Mouse (Mus musculus) testis, postnatal 14 days (tissue): ENCODE results near the gene Hcrtr2.
A peak's percentile ranks its signal among the peaks of the same experiment; 100 is the strongest.

ENCODE experiments used
- DNase-seq: peaks from one replicate; pipeline ENCODE4 v3.0.0; 2021; ENCODE audit warnings: low spot score

Hcrtr2 gene

DNA sequence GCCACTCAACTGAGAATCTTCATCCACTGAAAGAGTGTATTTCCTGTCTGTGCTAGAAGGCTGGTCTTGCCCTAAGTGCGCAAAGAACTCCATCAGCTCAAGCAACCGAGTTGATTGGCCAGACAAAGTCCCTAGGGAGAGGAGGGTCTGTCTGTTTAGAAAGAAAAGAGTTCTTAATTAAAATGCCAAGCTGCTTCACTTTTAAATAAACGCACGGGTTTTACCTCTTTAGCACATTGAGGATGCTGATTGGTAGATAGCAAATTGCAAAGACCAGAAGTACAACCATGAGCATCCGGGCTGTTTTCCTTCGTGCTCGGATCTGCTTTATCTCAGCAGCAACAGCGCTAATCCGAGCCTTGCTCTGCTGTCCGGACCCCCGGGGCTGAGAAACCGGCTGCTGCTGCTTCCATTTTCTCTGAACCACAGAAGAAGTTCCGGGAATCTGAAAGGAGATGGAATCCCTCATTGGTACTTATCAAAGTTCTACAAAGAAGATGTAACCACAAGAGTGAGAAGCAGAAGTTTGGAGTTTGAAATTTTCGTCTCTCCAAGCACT, 87.6 kb downstream of the Hcrtr2 start:
- no peak for DNase-seq

DNA sequence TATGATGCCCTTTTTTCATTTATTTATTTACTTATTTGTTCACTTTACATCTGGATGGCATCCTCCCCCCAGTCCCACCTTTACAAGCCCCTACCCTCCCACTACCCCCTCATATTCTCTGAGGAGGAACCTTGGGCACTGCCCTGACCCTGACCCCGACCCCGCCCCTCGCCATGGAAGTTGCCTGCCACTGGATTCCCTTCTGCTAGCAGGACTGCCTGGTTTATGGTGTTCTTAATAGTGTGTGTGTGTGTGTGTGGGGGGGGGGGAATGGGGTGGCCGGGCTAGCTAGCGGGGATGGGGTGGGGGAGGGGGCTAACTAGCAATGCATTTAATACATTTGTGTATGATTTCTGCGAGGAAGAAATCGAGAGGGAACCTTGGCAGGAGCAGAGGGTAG, 88.8 kb downstream of the Hcrtr2 start:
- DNase-seq: no peak

DNA sequence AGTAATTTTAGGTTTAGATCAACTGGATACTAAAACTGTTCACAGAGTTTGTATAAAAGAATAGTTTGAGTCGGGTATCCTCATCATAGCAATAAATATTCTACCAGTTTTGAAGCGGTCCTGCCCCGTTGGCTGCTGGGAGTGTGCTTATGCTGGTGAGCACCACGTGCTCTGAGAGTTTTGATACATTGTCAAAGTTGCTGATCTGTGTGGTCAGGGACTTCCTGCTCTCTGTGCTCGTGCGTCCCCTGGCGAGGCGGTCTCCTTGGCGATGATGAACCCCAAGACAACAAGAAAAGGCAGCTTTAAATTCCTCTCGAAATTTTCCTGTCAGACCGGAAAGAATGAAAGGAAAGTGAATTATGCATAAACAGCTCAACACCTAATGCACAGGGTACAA, 93.3 kb downstream of the Hcrtr2 start:
- DNase-seq: peak; percentile 42

DNA sequence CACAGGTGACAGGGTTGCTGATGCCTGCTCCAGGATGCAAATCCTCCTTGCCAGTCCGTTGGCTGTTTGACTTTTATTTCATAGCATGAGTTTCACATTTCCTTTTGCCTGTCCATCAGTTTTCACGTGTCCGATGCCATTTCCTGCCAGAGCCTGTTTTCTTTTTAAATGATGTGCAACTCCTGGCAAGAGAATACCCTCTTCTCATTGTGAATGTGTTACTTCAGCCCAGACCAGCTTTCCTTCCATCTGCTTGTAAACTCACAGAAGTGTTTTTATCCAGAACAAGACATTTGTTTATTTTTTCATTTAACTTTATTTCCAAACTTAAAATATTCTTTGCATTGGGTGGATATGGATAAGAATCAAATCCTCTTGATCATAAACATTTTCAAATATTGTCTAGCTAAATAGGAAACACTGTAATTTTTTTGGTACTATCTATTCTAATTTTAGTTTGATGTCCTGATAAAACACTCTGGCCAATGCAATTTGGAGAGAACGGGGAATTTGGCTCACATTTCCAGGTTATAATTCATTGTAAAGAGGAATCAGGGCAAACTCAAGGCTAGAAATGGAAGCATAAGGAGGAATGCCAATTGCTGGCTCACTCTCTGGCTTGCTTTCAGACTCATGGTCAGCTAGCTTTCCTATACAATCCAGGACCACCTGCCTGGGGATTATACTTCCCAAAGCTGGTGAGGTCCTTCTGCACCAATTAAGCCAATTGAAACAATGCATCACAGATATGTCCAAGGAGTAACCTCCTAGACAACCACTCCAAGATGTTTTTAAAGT, 106.3 kb downstream of the Hcrtr2 start:
- DNase-seq: no peak

DNA sequence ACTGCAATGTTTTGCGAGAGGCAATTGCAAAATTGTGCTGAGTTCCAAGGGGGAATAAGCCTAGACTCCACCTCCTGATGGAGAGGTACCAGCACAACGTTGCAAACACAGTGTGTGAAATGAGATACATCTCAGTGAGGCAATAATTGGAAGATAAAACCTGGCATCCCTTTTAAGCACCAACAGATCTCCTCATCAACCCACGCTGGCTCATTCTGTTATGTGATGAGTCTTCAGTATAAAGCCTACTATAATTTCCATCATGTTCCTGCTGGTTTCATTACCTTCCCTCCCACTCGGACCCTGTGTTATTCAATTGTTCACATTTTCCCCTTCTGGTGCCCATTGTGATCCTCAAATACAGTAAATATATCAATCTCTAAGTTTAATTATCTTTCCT, 109.0 kb downstream of the Hcrtr2 start:
- no peak for DNase-seq

DNA sequence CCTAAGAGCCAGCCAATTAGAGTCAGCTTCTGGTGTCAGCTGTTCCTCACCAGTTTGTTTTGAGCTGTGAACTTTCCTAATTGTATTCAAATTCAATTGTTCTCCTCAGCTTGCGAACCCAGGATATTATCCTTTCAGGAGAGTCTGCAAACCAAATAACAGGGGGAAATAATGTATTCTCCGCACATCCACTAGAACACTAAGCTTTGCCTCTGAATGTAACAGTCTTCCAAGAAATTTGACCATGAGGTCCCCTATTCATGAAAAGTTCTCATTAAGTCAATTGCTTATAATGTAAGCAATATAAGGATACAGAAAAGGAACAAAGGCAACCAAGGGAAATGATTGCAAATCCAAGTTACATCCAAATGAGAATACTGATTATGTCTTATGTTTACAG, 110.1 kb downstream of the Hcrtr2 start, which contains the start of gene Gfral:
Gene Gfral, minus strand, starts transcription at position 101 of the 400 bp plus-strand sequence.
- no peak for DNase-seq

DNA sequence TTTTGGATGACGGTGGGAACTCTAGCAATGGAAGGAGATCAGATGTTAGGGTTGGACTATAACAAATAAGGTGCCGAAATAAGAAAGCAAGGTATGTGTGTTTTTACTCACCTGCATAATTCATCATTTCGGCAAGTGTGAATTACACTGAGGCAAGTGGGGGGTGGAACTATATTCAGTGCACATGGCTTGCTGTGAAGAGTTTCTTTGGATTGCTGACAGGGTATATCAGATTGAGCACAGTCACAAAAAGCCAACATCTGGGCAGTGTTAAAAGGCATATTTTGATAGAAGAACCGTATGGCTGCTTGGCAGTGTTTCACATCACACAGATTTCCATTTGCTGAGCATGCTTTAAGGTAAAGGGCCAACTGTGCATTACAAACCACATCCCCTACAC, 126.7 kb downstream of the Hcrtr2 start:
- DNase-seq: no peak

DNA sequence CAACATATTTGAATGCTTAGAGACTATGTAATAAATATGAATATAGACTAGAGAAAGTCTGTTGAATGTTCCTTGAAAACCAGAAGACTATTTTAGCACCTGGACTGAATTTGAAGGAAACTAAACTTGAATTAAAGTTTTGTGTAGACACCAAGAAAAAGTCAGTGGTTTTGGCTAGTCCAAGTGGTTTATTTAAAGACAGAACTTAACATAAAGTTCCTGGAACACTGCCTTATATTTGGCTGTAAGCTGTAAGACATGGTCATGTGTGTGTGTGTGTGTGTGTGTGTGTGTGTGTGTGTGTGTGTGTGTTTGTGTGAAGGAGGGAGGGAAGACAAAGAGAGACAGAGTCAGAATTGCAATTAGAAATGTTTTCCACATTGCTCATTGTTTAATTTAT, 144.4 kb downstream of the Hcrtr2 start:
- DNase-seq: no peak
